ENCODE assay signal across 8 mouse cellular contexts in genomic region chr1:105971490-105972170, GRCm38 (mm10). TPM values are rescaled to one million over a fixed set of nuclear protein-coding genes. Genes with fewer than 3 reads are reported as not detected.
A peak's percentile ranks its signal among the peaks of the same experiment; 100 is the strongest.
DNase-seq lines count a peak whose midpoint lies in the region.

No protein-coding gene starts in this region.

- DNase-seq in retina, embryonic 14.5 days (ENCODE audit: low spot score) = peak; percentile 13
- no peak for DNase-seq in retina, postnatal 1 day
- DNase-seq in heart, adult 8-10 months (ENCODE audit: low spot score) = peak; percentile 51
- peak; percentile 31 to 49 for DNase-seq in kidney, postnatal 25 days
- DNase-seq in naive thymus-derived CD4-positive, alpha-beta T cell, adult 2 months (ENCODE audit: low read depth) = peak; percentile 71
- no peak for DNase-seq in right cerebral cortex, postnatal 14 days
- no peak for DNase-seq in cerebellum, adult 11-12 months
- no peak for DNase-seq in right cerebral cortex, adult 18-20 months

RNA-seq across cellular contexts. Expression of gene Zcchc2, which starts 18.6 kb away (rescaled TPM):
- total RNA-seq in heart, adult 8-10 months (2022) = 10 to 100 TPM in 1 of 4 experiments, 1 to 10 TPM in 3; 7.9 to 10.5 (median 10.0) TPM

Comparison
In these comparisons a context has a peak if more than half of its experiments do, and no peak if none do; other contexts are left out.
1. DNase-seq: peak in retina, embryonic 14.5 days (single experiment), heart, adult 8-10 months (single experiment), kidney, postnatal 25 days (2 of 2) and naive thymus-derived CD4-positive, alpha-beta T cell, adult 2 months (single experiment); none in retina, postnatal 1 day (single experiment), right cerebral cortex, postnatal 14 days (single experiment), cerebellum, adult 11-12 months (single experiment) and right cerebral cortex, adult 18-20 months (single experiment).